Mouse (Mus musculus): ENCODE measurements around the gene Rchy1.
A peak's percentile ranks its signal among the peaks of the same experiment; 100 is the strongest.

The Rchy1 gene

DNA sequence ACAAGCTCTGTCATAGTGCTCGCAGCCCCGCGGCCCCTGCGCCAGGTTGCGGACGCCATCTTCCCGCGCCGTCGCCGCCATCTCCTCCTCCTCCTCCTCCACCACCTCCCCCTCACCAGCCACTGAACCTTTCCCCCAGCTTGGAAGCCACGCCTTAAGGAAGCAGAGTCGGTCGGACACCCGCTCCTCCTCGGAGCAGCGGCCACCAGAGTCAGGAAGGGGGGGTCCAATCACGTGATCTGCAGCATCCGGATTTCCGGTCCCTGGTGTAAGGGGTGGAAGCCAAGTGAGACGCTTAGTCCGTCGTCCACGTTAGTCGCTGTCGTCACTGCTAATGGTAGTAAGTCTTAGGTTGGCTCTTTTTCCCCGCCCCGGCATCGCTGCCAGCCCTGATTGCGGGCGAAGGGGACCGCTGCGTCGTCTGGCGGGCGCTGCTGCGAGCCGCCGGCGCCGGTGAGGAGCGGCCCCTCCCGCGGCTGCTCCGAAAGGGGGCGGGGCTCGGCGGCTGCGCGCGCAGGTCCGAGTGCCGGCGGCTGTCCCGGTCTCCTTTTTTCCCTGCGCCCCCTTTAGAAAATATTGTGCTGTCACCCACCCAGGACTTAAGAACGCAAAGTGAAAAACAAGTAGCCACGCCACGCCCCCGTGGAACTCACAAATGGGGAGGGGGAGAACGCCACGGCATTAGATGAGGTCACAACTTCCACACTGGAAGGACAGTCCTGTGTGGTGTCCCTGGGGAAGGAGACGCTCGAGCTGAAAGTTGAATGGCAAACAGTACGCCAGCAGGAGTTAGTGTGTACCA is at the start of gene Rchy1:
TSS of gene Rchy1 (minus strand) at position 430 of the 802 bp plus-strand sequence.
- DNase-seq (ENCODE audit: low spot score): peak; percentile 92

DNA sequence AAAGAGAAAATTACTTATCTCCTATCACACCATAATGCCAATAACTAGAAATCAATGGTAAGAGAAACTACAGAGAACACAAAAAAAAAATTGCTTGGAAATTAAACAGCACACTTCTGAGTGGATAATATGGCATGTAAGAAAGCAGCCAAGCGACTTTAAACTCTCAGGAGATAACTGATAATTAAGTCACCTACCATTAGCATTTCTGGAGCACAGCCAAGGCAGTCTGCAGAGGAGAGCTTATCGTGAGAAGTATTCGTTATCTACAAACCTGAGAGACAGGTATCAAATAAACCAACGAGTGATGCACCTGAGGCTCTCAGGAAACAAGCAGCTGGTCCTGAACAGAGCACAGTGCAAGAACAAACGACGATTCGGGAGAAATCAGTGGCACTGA is 48.9 kb upstream of the Rchy1 start:
- DNase-seq (ENCODE audit: low spot score): no peak

DNA sequence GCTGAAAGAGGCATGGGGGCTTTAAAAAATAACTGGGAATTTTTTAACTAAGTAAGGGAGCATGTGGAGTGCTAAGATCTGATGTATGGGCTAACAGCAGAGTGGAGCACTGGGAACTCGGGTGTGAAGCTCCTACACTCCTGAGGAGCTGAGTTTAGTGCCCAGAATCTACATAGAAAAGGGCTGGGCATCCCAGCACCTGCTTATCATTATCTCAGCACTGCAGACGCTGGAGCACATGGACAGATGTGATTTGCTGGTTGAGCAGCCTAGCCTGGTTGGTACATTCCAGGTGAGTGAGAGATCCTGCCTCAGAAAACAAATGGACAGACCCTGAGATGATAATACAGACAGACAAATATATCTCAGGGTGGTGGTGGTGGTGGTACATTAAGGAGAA is 47.0 kb upstream of the Rchy1 start:
- no peak for DNase-seq (ENCODE audit: low spot score)

DNA sequence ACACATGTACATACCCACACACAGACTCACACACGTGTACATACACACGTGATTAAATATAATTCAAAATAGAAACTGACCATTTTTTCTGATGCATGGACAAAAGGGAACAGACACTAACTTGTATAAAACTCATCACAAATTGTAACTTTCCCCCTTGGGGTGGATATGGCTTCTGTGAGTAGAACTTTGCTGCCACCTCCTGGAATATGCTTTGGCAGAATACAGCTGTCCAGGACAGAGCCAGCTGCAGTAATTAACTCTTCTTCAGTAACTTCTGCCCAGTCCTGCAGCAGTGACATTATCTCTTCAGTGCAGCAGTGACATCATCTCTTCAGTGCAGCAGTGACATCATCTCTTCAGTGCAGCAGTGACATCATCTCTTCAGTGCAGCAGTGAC is 40.1 kb upstream of the Rchy1 start:
- no peak for DNase-seq (ENCODE audit: low spot score)

DNA sequence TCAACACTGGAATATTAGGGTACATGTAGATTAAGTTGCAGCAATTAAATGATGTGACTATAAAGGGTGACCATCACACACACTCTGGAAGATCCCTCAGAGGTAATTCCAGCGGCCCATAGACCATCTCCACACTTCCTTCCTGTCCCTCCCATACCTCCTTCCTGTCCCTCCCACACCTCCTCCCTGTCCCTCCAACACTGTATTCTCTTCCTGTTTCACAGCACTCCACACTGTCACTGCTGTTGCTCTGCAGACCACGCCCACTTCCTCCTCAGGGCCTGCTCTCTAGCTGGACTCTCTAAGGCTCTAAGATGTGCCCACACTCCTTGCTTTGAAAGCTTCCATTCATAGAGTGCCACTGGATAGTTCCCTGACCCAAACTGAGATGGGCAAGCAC is 37.9 kb upstream of the Rchy1 start:
- DNase-seq (ENCODE audit: low spot score): no peak

DNA sequence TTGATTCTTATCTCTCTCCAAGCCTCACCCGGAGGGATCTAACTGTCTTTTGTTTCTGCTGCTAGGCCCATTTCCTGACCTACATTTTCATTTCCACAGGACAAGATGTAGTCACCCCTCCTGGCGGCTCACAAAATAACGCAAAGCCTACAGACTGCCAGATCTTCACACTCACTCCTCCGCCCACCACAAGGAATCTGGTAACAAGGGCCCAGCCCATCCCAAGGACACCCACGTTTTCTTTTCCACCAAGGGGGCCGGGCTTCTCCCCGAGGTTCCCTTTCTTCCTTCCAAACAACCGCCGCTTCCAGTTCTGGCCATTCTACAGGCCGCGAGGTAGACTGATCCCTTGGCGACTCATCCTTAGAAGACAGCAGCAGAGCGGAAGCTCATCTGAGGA is 31.7 kb upstream of the Rchy1 start:
- no peak for DNase-seq (ENCODE audit: low spot score)

DNA sequence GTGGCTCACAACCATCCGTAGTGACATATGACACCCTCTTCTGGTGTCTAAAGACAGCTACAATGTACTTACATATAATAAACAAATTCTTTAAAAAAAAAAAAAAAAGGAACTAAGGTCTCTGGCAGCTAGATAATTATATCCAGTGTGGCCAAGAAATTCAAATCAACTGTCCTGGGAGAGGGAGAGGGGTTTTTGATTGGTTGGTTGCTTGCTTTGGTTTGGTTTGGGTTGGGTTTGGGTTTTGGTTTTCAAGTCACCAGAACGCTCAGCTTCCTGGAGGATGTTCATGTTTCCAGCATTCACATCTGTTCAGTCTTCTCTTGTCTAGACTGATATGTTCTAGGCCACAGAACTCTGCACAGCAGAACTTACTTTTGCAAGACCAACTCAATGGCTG is 30.2 kb upstream of the Rchy1 start:
- DNase-seq (ENCODE audit: low spot score): no peak

DNA sequence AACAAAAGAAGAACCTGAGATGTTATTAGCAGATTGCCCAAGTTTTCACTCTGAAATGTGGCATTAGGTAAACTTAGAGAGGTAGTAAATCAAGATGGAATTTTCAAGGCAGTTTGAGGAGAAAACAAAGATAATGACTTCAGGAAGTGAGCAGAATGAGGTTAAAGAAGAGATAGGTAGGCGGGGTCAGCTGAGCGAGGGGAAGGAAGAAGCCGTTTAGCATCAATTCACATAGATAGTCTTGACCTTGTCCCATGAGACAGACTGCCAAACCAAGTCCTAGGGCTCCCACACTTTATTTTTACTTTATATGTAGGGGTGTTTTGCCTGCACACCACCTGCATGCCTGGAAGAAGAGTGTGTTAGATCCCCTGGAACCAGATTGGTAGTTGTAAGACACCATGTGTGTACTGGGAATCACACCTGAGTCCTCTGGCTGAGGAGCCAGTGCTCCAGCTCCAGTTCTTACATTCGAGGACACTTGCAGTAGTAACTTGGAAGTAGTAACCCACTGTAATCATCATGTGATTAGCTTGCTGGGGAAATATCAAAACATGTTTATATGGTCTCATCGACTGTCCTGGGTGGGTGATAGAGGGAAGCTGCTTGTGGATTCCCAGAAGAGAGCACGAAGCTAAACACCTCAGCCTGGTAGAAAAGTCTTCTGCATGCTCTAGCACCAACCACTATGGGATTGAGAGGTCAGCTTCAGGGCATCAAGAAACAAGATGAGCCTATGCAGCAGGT is 28.5 kb upstream of the Rchy1 start:
- no peak for DNase-seq (ENCODE audit: low spot score)

DNA sequence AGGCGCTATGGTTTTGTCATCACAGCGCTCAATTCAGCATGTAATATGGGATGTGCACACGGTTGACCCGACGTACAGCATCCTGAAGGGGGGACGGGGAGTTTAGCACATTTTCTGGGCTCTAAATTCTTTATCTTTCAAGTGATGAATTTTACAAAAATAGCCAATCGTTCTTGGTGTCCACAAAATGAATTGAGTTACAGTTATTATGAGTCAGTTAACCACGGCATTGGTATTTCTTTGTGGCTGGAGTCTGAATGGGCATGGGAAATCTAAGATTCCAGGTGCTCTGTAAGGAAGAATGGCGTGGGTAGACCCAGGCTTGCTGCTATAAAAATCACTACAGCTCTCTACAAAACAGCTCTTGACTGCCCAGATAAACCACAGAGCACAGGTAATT is 26.4 kb upstream of the Rchy1 start:
- DNase-seq (ENCODE audit: low spot score): no peak

DNA sequence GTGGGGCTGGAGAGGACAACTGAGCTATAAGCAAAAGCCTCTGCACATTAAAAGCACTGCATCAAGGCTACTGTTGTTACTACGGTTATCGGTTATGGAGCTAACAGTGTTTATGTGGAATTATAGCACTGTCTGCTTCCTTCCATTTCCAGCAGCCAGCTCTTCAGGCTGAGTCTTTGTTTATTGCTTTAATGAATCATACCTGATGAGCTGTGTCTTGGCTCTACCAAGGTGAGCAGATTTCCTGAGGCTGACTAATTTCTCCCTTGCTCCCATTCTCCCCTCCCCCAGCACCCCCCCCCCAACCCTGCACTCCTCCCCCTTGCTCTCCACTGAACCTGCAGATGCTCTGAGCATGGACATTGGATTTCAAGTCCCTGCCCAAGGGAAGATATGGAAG is 24.9 kb upstream of the Rchy1 start:
- DNase-seq (ENCODE audit: low spot score): no peak

DNA sequence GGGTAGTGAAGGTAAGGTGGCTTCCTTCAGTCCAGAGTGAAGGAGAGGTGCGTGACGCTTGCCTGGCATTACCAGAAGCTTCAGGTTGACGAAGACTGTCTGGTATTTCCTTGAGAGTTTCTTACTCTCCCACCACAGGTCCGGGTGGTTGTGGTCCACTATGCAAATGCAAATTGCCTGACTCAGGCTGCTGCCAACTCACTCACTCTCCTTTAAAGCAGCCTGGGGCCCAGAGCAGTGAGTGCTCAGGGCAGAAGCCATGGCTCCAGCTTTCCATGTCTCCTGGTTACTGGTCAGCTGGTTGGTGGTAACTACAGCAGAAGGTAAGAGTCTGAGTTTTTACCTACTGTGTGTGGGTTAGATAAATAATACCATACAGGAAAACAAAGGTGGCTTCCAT is 24.4 kb upstream of the Rchy1 start, which contains the start of gene Odaph:
TSS of gene Odaph (plus strand) at position 240 of the 400 bp plus-strand sequence.
- no peak for DNase-seq (ENCODE audit: low spot score)

DNA sequence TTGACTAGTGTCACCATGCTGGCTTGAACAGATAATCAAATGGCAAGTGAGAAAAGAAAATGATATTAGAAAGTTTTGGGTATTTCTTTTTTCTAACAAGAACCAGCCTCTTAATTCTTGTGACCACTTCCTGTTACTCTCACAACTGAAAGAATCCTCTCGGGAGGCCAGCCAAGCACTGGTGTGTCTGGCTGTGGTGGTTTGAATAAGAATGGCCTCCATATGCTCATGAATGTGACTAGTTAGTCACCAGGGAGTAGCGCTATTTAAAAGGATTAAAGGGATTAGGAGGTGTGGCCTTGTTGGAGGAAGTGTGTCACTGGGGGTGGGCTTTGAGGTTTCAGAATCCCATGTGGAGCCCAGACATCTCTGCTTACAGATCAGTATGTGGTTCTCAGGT is 22.9 kb upstream of the Rchy1 start:
- no peak for DNase-seq (ENCODE audit: low spot score)

DNA sequence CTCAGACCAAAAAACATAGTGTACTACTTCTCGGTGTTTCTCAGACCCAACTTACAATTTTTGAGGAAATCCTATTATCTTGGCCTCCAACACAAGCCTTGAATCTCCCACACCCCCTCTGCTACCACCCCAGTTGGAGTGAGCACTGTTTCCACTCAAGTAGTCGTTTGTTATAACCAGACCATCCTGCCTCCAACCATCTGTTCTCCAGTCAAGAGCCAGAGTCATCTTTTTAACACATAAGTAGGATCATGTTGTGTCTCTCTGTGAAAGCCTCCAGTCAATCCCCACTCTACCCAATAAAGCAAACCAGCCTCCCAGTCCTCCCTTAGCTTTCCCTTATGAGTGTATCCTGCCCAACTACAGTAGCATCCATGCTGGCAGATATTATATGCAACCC is 20.6 kb upstream of the Rchy1 start:
- DNase-seq (ENCODE audit: low spot score): no peak

DNA sequence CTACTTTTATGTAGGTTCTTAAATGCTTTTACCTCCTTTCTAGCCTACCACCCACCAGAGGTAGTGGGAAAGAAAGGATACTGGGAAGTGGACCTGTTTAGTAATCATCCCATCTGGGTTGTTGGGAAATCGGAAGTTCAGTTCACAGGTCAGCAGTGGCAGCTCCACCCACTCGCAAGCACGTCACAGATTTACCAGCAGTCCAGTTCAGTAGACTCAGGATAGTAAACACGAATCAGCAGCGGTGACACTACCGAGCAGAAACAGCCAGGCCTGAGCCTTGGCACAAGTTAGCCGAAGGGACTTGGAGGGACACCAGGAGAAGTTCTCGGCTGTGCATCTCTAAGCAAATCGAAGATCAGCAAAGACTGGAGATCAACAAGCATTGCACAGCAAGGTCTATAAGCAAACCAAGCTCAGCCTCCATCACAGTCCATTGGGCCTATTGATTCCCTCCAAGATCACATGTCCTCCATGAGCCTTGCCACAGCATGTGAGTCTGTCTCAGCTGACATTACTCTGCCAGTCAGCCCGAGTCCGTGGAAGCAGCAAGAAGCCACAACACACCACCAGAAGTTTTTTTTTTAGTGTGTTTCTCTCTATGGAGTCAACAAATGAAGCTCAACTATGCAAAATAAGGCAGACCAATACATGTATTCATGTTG is 18.4 kb upstream of the Rchy1 start:
- no peak for DNase-seq (ENCODE audit: low spot score)

DNA sequence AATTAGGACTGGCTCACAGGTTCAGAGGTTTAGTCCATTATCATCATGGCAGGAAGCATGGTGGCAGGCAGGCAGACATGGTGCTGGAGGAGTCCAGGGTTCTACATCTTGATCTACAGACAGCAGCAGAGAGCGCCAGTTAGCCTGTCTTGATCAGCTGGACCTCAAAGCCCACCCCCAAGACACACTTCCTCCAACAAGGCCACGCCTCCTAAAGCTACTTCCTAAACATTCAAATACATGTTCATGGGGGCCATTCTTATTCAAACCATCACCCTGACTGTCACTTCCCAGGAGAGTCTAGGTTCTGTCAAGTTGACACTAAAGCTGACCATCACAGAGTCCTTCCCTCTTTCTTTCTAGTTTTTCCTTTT is 14.5 kb upstream of the Rchy1 start:
- no peak for DNase-seq (ENCODE audit: low spot score)

DNA sequence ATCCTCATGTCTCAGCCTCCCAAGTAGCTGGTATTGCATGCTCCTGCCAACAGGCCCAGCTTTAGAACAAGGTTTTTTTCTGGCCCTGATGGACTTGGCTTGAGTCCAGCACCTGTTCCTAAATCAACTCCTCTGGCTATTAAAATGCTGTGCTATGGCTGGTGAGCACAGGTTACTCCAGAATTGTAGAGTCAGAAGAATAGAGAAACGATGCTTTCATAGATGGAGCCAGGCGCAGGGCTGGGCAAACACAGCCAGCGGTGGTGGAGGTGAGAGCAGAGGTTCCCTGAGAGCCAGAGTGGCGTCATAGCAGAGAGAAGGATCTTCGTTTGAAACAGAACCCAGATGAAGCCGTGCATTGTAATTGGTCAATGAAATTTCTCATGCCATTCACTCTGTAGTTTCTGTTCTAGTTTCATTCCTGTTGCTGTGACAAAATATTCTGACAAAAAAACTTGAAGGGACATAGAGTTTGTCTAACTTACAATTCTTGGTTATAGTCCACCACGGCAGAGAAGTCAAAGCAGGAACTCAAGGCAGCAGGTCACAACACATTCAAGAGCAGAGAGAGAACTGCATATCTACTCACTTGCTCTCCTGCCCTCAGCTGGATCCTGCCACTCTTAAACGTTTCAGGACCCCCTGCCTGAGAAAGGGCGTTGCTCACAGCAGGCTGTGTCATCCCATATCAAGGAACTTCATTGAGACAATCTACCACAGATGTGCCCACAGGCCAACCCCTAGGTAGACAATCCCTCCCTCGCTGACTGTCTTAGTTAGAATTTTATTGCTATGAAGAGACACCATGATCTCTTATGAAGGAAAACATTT is 13.9 kb upstream of the Rchy1 start:
- DNase-seq (ENCODE audit: low spot score): no peak

DNA sequence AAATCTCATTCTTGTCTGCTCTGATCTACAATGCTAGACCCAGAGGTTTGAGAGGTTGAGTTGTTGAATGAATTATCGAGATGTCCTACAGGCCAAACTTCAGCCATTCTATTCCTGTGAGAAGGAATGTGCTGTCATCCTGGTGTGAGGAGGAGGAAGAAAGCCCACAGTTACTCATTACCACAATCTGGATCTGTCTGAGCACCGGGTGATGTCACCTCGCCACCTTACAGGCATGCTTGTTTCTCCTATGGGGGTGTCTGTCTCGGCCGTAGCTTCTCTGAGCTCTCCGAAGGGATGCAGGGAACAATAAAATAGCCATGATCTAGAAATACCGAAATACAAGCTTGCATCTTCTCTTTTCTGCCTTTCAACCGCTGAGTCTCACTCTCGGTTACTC is 12.9 kb upstream of the Rchy1 start:
- DNase-seq (ENCODE audit: low spot score): no peak

DNA sequence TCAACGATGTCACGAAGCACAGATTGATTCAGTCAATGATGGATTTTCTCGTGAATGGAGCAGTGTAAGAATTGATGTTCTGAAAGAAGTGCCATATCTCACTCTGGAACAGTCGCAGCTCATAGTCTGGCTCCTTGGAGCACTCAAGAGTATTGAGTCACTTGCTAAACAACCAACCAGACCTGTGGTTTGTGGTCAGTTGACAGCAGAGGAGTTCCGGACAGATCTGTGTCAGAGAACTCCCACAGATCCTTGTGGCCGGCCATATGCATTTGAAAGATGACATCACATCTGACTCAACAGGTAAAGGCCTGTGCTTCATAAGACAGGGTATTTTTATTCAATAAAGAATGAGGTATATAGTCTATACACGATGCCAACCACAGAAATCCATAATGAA is 11.1 kb upstream of the Rchy1 start:
- no peak for DNase-seq (ENCODE audit: low spot score)

DNA sequence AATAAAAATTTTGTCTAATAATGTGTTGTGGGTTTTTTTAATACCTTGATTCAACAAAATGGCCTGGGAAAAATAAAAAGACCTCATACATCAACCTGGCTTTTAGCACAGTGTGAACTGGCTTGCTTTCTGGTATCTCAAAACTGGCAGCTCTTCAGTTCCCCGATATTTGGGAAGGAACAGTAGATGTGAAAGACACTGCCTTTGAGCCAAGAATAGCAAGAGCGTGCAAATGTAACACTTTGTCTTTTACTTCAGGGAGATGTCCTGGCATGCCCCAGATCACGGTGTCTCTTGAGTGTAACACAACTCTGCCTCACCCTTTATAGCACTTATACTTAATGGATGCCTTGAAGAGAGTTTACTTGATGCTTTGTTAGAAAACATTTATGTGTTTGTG is 9.2 kb upstream of the Rchy1 start:
- DNase-seq (ENCODE audit: low spot score): no peak

DNA sequence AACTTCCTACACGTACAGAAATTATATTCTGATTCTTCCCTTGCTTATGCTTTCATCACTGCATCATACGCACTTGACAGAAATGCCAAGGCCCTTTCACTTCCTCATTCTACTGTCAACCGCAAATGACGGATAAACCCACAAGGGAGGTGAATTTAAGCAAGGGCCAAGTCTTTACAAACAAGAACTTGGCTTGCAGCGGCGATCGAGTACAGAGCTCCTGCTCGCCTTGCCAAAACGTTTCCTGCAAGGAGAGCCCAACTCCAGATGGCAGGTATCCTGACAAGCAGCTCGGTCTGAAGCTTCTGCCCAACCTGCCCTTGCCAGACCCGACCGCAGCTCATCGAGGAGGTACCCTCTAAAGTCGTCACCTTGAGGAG is 619 bp downstream of the Rchy1 start:
- DNase-seq (ENCODE audit: low spot score): no peak

DNA sequence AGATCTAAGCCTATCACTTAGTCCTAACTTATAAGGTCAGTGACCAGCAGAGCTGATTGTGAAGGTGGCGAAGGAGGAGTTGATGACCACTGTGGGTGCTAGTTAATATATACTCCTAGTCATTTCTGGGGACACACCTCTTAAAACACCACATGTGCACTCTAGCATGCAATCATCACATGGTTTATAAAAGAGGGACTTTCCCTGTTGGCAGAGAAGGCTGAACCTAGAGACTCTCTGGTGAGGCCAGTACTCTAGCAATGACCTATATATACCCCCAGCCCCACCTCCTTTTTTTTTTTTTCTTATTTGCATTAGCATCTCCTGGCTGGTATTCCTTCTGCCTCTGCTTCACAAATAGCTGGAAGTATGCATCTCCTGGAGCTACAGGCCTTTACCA is 1.5 kb downstream of the Rchy1 start:
- DNase-seq (ENCODE audit: low spot score): no peak

DNA sequence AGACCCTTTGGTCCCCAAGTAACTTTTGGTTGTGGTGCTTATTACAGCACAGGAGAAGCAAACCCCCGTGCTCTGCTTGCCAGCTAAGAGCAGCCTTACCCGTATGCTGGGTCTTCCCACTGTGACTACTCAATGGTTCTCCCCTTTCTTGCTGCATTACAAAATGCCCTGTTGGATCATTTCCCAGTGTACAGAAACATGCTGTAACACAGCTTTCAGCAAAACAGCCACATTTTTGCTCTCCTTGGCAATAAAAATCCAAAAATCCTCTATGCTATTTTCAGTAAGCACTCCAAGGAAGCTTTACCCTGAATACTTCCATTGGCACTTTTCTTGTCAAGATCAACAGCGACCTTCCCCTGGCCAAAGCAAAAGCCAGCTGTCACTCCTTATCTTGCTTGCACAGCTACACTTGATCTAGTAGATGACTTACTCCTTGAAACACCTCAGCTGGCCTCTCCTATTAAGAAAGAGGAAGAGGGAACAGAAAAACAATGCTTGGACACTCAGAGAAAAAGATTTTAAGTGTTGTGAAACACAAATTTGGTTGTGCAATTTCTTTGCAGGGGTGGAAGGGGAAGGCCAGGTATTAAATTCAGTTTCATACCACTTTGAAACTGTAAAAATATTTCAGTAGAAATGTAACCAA is 2.1 kb downstream of the Rchy1 start:
- peak; percentile 12 for DNase-seq (ENCODE audit: low spot score)

Data from spleen, adult 12 weeks (tissue).